Mouse (Mus musculus): Measurements from ENCODE around the gene Sorcs1.
A peak's percentile ranks its signal among the peaks of the same experiment; 100 is the strongest.

Gene Sorcs1

DNA sequence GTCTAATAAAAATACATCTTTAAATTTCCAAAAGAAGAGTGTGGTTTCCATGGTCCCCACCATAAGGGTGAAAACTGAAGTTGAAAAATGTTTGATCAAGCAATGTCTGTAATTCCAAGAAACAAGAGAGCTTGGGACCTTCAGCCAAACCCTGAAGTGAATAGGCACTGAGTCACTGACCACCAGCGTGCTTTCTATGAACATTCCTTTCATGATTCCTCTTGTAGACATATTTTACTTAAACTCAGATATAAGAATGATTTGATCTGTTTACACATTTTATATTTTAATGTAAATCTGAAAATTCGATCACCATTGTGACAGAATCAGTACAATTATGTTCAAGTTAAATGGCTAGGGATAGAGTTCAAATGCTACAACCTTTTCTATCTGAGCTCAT, 112.1 kb downstream of the Sorcs1 start:
- DNase-seq (ENCODE audit: low read depth, low spot score), result peak; percentile 67

DNA sequence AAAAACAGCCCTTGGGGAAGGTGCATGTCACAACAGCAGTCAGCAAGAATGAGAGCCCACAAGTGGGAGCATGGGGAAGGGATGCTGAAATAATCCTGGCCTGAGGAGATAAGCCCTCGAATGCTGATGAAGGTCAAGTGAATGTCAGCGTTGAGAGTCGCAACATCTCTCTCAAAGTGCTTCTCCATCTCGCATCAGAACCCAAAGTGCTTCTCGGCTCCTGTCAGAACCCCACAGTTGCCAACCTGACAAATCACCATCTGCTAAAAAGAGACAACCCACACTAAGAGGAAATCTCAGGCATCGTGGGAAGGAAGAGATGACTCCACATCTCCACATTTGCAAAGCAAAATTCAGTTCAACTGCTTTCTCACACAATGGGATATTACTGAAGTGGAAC, 119.7 kb downstream of the Sorcs1 start:
- no peak for DNase-seq (ENCODE audit: low read depth, low spot score)

DNA sequence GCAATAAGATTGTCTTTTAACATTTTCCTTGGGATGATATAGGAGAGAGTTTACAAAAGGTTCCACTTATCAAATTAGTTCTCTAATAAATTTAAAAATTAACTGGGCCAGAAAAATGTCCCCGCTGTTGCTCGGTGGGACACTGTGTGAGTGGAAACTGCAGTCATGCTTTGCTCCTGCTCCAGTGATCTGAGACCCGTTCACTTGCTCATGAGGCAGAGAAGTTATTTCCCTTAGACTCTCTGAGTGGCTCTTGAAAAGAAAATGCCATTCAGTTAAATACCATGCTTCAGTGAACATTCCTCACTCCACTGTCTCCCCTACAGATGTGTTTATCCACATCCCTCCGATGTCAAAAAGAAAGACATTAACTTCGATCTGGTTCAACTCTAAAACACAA, 144.4 kb downstream of the Sorcs1 start:
- DNase-seq (ENCODE audit: low read depth, low spot score), result no peak

DNA sequence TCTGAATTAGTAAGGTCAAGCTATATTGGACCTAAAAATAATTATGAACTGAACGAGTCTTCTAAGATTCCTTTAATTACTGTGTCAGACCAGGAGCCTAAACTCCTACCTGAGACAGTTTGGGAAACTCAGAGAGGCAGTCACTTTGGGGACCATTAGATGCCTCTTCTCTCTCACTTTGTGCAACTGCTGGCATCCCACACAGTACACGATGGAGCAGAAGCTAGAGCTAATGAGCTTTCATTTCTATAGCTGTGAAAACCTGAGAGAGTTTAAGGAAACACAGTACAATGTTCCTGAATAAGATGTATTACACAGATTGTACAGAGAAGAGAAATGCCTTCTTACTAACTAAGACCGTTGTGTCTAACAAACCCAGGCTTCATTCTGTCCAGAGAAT, 150.6 kb downstream of the Sorcs1 start:
- no peak for DNase-seq (ENCODE audit: low read depth, low spot score)

DNA sequence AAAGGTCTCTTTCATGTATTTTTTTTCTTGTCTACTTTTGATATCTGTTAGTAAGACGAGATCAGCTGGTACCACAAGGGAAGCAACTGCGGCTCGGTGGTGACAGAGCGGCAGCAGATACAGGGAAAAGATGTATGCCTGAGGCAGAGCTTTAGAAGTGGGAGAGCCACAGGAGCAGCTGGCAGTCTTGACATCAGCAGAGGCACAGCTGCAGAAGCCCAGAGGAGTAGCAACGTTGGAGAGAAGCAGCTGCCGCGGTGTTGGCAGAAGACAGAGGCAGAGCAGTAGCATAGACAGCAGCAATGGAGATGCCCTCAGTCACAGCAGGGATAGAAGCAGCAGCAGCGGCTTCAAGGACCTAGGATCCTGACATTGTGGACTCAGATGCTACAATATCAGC, 152.4 kb downstream of the Sorcs1 start:
- no peak for DNase-seq (ENCODE audit: low read depth, low spot score)

DNA sequence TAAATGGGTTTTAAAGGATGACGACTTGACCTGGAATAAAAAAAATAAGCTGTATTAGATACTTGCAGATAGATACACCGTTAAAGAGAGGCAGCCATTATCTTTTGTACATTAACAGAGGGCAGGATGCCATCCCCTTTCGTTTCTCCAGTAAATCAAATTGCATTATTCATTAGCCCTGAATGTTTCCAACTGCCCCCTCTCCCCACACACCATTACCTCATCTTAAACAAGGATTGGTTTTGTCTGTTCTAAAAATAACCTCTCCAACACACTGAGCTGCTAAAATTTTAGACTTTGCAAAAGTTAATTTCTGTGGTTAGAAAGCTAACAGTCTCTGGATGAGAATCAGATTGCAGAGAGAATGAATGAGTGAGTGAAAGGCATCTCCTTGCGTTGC, 156.5 kb downstream of the Sorcs1 start:
- no peak for DNase-seq (ENCODE audit: low read depth, low spot score)

DNA sequence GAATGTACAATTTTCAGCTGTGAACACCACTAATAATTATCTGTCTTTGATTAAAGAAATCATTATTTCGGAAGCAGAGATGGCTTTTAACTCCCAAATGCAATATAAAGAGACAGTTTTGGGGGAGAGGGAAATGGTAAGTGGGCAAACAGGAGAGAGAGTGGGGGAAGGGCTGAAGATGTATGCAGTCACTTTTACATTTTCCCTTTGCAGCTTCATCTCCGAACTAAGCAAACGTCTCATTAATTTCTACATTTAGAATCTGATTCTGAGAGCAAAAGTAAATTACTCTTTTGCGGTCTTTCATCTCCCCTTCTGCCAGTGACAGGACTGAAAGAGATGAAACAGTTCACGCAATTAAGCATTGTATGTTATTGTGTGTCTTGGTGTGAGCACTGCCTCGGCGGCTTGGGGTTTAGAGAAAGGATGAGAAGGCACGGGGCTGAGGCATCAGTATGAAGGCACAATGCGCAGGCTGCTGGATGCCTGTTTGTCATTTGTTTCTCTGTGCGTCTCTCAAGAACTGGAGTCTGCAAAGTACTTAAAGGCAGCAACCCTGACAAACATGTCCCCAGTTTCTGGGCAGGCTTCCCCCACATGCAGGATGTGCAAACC, 163.3 kb downstream of the Sorcs1 start:
- DNase-seq (ENCODE audit: low read depth, low spot score), result no peak

DNA sequence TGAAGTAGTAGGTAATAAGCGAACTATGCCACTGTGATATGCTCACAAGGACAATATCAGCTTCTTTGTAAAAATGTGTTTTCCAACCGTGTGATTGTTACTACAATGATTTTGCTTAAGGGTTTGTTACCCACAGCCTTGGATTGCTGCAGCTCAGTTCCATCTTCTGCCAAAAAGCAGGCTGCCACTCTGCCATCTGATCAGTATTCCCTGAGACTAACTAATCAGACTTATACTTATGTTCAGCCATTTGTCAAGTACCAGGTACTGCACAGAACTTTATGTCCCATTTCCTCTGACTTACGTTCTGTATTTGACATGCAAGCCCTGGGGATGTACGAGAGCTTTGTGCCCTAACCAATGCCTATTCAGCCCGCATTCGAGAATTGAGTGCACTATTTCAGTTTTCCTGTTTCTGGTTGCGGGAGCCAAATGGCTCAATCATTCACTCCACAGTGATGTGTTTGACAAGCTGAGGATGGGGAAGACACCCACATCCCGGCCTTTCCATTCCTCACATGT, 164.1 kb downstream of the Sorcs1 start:
- no peak for DNase-seq (ENCODE audit: low read depth, low spot score)

DNA sequence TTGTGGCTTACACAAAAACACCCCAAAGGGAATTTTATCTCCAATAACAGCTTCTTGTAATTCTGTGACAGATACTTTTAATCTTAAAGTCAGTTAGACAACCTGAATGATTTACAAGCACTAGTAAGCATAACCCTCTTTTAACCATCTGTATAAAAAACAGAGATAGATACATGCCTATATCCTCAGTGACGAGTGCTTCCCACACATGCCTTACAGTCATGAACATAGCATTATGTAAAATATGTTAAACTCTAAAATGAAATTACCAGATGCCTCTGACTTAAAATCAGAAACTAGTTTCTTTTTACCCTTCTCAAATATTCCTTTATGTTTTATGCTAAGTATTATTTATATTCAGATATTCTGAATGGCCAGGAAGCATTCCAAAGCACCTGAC, 175.6 kb downstream of the Sorcs1 start:
- no peak for DNase-seq (ENCODE audit: low read depth, low spot score)

DNA sequence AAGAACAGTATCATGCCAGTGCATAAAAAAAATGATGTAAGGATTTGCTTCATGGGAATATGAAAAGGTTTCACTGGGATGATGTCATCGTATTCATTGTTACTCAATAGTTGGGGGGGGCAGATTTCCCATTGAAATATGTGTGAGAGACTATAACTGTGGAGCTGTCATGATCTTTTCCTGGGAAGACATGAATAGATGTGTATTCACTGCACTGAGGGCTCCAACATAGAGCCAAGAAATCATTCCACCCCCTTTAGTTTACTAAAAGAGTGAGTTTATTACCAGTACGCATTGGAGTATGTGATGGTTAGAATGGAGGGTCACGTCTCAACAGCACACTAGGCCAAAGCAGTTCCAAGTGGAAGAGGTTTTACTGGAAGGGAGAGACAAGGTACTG, 187.3 kb downstream of the Sorcs1 start:
- no peak for DNase-seq (ENCODE audit: low read depth, low spot score)

DNA sequence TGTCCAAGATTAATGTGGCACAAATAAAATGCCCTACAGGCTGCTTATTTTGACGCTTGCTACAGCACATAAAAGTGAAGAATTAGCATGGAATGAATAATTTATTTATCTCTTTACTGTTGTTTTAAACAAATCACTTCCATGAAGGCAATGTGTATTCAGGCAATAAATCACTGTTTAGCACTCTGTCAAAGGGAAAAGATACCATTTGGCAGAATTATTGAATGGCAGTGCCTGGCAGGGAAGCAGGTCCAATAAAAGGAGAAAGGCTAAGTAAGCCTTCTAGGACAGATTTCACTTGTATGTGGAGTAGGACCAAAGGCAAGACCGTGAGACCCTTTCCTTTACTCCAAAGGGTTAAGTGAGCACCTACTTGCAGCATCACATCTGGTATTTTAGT, 187.7 kb downstream of the Sorcs1 start:
- DNase-seq (ENCODE audit: low read depth, low spot score), result no peak

DNA sequence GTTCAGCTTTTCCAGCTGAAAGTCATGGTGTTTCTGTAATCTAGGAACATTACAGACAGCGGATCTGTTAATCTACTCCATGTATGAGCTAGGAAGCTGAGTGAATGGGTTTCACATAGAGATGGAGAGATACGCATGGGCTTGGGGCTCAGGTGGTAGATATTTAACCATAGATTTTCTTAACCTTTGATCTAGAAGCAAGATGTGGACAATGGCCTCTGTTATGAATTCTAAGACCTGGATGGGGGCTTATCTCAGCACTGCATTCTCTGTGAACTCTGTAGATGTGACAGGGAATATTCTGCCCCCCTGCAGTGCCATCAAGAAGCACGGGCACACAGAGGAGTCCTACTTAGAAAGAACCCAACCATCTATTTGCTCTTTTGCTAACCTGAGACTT, 188.7 kb downstream of the Sorcs1 start:
- no peak for DNase-seq (ENCODE audit: low read depth, low spot score)

DNA sequence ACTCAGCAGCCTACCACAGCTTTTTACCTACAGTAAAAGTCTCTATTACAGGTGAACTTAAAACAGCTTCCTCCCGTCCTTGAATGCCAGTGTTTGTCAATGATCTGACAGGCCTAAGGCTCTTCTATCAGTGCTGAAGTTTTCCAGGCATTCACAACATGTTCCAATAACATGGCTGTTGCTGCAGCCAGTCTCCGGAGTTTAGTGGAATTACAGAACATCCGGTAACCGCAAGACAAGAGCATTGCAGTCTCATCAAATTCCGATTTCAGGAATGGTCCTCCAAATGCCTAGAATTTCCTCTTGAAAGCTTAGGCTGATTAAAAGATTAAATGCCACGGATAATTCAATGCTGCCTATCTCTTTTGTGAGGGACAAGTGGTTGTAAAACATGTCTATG, 190.0 kb downstream of the Sorcs1 start:
- no peak for DNase-seq (ENCODE audit: low read depth, low spot score)

DNA sequence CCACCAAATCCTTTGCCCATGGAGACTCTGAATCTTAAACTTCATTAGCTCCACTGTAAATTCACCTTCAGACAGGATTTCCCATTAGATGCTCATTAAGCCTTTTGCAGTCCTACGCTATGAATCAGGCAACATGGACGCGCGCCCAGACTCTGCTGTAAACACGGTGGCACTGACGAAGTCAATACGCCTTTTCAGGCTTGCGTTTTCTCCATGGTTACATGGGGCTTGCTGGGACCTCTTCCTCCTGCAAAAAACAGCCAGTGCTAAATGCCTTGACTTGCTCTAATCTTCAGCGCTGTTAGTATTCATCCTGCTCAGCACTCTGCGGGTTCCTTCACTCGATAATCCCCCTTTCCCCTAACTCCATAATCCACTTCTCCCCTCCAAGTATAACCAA, 190.7 kb downstream of the Sorcs1 start:
- peak; percentile 18 for DNase-seq (ENCODE audit: low read depth, low spot score)

DNA sequence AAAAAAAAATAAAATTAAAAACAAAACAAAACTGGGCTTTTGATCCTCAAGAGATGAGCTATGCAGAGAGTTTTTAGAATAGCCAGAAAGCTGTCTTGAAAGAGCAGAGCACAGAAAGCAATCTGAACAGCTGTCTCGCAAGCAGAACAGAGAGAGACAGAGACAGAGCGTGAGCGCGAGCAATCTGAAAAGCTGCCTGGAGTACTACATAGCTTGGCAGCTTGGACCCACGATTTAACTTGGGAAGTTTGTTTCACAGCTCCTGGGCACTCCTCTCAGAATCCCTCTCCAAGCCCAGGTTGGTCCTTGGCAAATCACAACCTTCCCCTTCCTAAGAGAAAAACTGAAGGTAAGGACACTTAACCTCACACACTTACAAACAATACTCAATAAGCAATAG, 192.1 kb downstream of the Sorcs1 start:
- no peak for DNase-seq (ENCODE audit: low read depth, low spot score)

DNA sequence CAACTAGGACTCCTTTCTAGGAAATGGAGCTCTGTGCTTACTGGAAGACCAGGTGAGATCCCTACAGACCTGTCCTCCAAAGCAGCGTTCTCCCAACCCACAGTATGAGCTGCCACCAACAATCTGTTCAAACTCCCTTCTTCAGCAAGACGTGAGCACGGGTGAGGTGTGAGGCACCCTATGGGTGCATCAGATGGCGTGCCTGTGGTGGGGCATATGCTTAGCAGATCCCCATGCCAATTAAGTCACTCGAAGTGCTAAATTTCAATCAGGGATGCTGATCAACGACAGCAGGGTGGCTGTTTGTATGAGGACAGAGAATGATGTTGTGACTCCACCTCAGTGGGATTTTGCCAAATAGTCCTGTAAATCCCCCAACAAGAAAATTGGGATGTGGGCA, 201.7 kb downstream of the Sorcs1 start:
- no peak for DNase-seq (ENCODE audit: low read depth, low spot score)

DNA sequence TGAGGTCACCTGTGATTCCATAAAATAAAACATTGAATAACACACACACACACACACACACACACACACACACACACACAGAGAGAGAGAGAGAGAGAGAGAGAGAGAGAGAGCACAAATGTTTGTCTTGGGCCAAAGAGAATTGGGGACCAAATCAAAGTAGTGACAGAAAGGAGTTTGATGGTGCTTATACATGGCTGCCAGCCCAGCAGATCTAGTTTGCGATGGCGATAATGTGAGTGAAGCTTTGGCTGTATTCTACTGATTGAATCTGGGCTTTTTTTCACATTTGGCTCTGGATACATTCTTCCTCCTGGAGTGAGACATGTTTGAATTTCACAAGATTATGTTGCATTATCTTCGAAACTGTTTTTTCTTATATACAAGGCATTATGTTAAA, 209.9 kb downstream of the Sorcs1 start:
- DNase-seq (ENCODE audit: low read depth, low spot score), result no peak

DNA sequence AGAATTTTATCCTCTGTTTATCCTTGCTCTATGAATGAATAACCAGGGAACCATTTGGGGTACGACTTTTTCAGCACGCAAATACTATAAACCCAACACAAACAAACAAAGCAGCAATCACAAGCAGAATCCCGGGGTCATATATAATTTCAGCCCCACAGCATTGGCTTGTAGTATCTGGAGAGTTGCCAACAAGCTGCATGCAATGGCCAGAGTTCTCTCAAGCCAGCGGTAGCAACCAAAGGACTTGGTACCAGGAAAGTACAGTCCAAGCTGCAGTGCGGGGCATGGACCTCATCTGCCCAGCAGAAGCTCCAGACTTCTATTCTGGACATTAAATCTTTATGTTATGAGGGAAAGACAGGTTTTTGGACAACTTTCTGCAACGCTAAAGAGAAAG, 213.6 kb downstream of the Sorcs1 start:
- no peak for DNase-seq (ENCODE audit: low read depth, low spot score)

DNA sequence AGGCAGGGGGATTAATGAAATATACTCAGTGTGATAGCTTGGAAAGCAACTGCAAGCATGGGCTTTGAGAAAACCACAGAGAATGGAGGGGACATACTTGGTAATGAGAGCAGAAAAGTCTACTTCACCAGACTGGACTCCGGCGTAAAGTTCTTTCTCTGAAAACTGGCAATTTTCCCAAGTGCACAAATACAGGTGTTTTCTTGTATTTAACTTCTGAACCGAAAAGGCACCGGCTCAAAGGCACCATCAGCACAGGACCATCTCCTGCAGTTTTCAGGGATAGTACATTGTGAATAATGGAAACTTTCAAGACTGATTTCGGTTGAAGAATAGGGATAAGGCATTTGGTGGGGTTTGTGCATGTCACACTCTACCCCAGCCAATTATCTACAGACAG, 219.9 kb downstream of the Sorcs1 start:
- no peak for DNase-seq (ENCODE audit: low read depth, low spot score)

DNA sequence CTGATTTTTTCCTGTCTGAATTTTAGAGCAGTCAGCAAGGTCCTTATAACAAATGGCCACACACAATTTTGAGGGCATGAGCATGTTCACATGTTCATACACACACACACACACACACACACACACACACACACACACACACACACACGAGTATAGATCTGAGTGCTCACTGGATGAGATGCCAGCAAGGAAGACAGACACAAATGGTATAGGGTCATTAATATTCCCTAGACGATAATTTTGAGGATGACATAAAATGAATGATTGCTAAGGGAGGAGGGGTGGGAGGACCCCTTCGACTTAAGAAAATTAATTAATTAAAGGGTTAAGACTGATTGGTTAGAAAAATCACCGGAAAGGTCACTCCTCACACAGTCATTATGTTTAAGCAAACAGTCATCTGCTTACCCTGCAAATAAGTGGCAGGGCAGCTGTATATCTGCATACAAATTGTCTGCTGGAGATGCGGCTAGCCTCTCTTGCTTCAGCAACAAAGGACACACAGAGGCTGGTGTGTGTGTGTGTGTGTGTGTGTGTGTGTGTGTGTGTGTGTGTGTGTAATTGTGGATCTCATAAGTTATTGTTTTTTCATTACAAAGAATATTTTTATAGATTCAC, 221.1 kb downstream of the Sorcs1 start:
- no peak for DNase-seq (ENCODE audit: low read depth, low spot score)

DNA sequence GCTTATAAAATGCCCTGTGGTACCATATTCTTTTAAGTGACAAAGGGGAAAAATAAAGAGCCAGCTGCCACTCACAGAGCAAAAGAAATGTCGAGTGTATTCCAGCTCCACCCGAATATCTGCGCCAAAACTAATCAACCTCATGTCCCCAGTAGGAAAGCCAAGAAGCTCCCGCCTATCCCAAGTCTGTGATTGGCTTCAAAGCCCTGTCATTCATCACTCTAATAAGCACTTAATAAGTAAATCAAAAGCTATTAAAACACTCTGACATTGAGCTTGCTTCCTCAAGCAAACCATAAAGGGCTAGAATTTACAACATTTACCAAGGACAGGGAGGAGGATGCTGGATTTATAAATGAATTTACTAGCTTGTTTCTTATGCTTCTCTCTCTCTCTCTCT, 237.3 kb downstream of the Sorcs1 start:
- no peak for DNase-seq (ENCODE audit: low read depth, low spot score)

DNA sequence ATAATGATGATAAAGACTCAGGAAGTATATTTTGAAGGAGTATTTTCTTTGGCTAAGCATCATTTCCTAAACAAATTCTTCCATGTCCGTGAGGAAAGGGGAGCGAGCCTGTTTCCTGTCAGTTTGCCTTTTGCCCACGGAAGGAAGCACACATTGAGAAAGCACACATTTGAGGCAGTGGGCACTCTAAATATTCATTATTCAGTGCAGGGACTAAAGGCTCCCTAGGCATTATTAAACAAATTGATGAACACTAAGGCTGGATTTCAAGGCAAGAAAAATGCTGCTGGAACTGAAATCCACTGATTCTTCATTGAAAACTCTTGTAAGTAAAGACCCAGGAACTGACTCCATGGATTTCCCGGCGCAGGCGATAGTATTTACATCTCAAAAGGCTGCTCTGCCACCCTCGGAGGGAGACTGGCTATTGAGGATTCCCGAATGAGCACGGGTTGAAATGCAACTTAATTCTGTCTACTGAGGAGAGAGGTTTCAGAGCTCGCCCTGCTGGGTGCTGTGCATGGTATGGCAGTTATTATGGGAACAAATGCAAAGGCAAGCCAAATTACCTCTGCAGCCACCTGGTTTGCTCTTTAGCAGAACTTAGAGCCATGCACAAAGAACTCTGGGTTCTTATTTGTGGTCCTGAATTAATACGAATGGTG, 238.1 kb downstream of the Sorcs1 start:
- DNase-seq (ENCODE audit: low read depth, low spot score), result no peak

DNA sequence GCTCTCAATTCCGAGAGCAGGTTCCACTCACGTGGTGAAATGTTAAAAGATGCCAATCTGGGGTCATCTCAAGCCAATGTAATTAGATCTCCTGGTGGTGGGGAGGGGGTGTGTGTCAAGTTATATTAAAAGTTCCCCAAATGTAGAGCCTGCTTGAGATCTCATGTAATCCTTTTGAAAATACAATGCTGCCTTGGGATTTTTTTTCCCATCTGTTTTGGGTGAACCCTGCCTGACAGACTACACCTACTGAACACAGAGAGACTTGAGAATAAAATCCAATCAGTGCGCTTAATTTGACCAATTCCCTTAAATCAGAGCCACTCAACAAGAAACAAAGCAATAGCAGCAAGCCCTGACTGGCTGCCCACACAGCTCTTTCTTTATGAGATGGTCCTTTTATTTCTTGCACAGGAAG, 239.0 kb downstream of the Sorcs1 start:
- no peak for DNase-seq (ENCODE audit: low read depth, low spot score)

Measured in 3T3-L1 (cell line).